Mouse (Mus musculus) limb, embryonic 10.5 days (tissue): Measurements from ENCODE around the gene Camk1g. TPM values are rescaled to one million over a fixed set of nuclear protein-coding genes. Genes with fewer than 3 reads are reported as not detected.

Experiments used
- DNase-seq: peaks from one replicate; pipeline ENCODE4 v3.0.0-alpha.2; 2017; ENCODE audit warnings: low spot score
- H3K27ac ChIP-seq: fragments of 300-500 bp; sonication (generic); 2 replicates; pipeline ENCODE4 v1.5.1; 2016; ENCODE audit warnings: mild to moderate bottlenecking
- H3K27me3 ChIP-seq: fragments of 300-500 bp; sonication (generic); 2 replicates; pipeline ENCODE4 v1.6.1; 2016; ENCODE audit warnings: low read depth, mild to moderate bottlenecking; ENCODE audit not compliant: poor library complexity, severe bottlenecking
- H3K36me3 ChIP-seq: fragments of 300-500 bp; sonication (generic); 2 replicates; pipeline ENCODE4 v1.6.1; 2016; ENCODE audit warnings: mild to moderate bottlenecking, moderate library complexity
- H3K4me1 ChIP-seq: fragments of 300-500 bp; sonication (generic); 2 replicates; pipeline ENCODE4 v1.6.1; 2016
- H3K4me3 ChIP-seq: fragments of 300-500 bp; sonication (generic); 2 replicates; pipeline ENCODE4 v1.5.1; 2016; ENCODE audit warnings: mild to moderate bottlenecking, moderate library complexity
- H3K9me3 ChIP-seq: fragments of 300-500 bp; sonication (generic); replicated peaks from 2 replicates; pipeline ENCODE4 v1.6.1; 2016; ENCODE audit warnings: mild to moderate bottlenecking
- WGBS: fragments of 180-500 bp; shearing (Covaris S2); methylation state at CpG from one replicate; pipeline ENCODE4 v1.1.7; 2016; 5-methylcytosine and 5-hydroxymethylcytosine counted together
- polyA plus RNA-seq: library from polyadenylated mRNA; unstranded; fragments of >200 nt; fragmentation: Nextera tagmentation; extraction: Ambion mirVana; gene quantifications from 2 replicates; pipeline ENCODE4 v1.2.1, GENCODE M21; 2016

Camk1g gene
- polyA plus RNA-seq, result 8.2 and 13.2 TPM in 2 replicates

DNA sequence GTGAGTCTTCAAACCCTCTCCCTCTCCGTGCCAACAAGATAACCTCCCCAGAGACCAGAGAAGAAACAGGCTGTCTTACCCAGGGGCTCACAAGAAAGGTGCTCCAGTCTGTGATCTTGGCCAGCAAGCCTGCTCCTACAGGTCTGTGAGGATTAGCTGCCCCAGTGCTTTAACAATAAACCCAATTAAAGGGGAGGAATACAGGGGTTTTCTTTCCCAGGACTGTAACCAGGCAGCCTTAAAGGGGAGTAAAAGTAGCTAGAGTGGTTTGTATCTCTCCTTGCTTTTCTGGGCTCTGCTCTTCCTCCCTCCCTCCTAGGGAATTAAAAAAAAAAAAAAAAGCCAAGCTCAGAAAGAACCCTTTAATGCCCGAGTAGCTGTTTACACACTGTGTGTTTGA lies at the start of gene Camk1g:
Gene Camk1g (minus strand): TSS at position 203 of the 400 bp plus-strand sequence.
- Histone ChIP-seq H3K27ac (peak within 1 kb of the TSS; percentile 78), H3K36me3 (no peaks in the 10 kb centered on the region), H3K9me3 (no peaks in the 10 kb centered on the region), H3K27me3 (no peaks in the 10 kb centered on the region), H3K4me3 (peak within 1 kb of the TSS; percentile 52), H3K4me1 (peaks cover 29% of the 10 kb centered on the region)
- peak; percentile 50 for DNase-seq
- 1% methylated on average over 2 of the region's 2 CpGs for whole genome bisulfite sequencing

DNA sequence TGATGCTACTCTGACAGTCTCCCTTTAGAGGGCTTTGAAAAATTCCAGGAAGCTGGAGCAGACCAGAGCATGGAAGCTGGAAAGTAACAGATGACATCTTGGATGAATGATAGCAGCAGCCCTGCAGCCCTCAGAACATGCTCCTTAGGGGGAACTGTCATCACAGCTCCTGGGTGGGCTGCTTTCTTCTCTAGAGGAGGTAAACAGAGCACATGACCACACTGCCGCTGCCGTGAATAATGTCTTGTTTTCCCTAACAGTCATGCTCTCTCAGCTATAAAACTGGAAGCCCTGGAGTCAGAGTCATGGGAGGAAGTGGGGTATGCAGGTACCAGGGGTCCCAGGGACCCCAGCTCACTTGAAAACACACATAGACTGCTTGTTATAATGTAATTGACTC lies 49.1 kb upstream of the Camk1g start:
- no peaks in the 10 kb centered on the region for H3K36me3 ChIP-seq
- H3K27ac ChIP-seq, result peak overlapping the region; percentile 76
- WGBS, result 2% methylated on average over 2 of the region's 2 CpGs
- no peak overlapping the region for H3K4me3 ChIP-seq
- H3K9me3 ChIP-seq, result no peaks in the 10 kb centered on the region
- peaks cover 14% of the 10 kb centered on the region; the same call in 1 of the 2 replicates for H3K27me3 ChIP-seq
- no peak for DNase-seq
- peaks cover 30% of the 10 kb centered on the region for H3K4me1 ChIP-seq

DNA sequence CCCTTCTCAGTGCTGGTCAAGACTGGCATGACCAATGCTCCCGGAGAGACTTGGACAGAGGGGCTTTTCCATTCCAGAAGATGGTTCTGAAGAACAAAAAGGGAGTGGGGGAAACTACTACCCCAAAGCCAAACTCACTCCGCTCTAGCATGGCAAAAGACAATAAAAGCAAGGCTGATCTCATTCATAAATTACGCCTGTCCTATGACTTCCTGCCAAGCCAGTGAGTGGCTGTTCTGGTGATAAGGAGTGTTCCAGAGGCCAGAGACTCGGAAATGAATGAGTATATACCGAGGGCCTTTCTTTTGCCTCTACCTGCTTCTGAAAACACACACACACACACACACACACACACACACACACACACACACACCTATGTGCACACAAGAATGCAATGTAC lies 48.6 kb upstream of the Camk1g start:
- Histone ChIP-seq H3K27me3 (peaks cover 14% of the 10 kb centered on the region; the same call in 1 of the 2 replicates), H3K4me1 (peaks cover 28% of the 10 kb centered on the region), H3K27ac (peak overlapping the region; percentile 76), H3K36me3 (no peaks in the 10 kb centered on the region), H3K9me3 (no peaks in the 10 kb centered on the region), H3K4me3 (no peak overlapping the region)
- WGBS, result 62% methylated on average over 5 of the region's 5 CpGs
- DNase-seq, result no peak

DNA sequence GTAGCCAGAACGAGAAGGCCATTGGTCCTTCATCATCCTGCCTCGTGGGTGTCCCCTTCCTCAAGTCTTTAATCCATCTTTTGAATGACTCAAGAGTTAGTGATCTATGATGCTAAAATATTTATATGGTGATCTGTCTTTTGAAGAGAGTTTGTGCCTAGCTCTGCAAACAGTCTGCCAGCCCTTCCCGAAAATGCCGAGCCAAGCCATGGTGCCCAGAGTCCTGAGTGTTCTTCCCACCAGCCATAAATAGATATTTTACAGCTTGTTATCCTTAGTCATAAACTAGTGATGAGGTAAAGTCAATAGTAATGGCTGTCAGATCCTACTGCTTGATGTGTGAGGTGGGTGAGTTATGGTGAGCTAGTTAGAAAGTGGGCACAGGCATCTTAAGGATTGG lies 44.0 kb upstream of the Camk1g start:
- Histone ChIP-seq H3K27ac (no peak overlapping the region), H3K27me3 (peaks cover 24% of the 10 kb centered on the region; the same call in 1 of the 2 replicates), H3K9me3 (no peaks in the 10 kb centered on the region), H3K36me3 (no peaks in the 10 kb centered on the region), H3K4me3 (no peak overlapping the region), H3K4me1 (peaks cover 14% of the 10 kb centered on the region)
- DNase-seq, result no peak
- WGBS, result 84% methylated on average over 4 of the region's 4 CpGs

DNA sequence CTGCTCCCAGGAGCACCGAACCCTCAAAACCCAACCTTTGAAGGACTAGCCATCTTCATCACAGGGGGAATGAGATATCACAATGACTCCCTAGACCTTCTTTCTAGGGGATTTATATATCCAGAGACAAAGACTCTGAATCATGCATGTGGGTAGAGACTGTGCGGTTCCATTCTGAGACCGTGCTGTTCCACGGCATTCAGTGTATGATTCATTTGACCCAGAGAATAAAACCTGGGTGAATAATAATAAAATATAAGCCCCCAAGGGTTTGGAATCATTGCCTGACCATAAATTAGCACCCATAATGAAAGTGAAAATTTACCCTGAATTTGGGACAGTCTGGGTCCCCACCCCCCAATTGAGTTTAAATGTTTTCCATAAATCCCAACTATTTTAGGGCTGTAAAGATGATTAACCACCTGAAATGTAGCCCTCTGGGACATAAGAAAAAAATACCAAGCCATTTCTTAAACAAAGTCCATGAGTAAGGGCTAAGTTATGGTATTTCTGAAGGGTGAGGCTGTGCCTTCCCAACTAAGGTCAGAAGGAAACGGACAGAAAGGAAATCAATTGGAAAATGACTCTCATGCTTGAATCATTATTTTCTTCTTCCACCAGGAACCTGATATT lies 43.4 kb upstream of the Camk1g start:
- no peak for DNase-seq
- peaks cover 8% of the 10 kb centered on the region for H3K4me1 ChIP-seq
- H3K27me3 ChIP-seq, result peaks cover 24% of the 10 kb centered on the region; the same call in 1 of the 2 replicates
- H3K4me3 ChIP-seq, result no peak overlapping the region
- WGBS, result 97% methylated on average over 5 of the region's 5 CpGs
- H3K9me3 ChIP-seq, result no peaks in the 10 kb centered on the region
- no peaks in the 10 kb centered on the region for H3K36me3 ChIP-seq
- H3K27ac ChIP-seq, result no peak overlapping the region

DNA sequence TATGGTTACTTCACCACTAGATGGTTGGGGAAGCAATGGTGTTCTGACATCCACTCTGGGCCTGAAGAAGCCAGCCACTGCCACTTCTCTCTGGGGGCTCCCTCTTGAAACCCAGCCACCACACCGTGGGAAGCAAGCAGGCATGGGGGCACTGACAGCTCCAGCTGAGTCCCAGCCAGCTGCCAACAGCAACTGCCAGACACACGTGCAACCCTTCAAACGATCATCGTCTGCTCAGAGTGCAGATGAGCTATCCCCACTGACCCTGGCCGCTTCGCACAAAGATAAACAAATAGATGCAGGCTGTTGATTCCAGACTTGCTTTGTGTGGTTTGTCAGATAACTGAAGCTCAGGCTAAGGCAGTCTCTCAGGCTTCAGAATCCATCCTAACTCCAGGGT lies 37.4 kb upstream of the Camk1g start:
- Histone ChIP-seq H3K27ac (peak overlapping the region; percentile 73), H3K36me3 (no peaks in the 10 kb centered on the region), H3K4me1 (peaks cover 42% of the 10 kb centered on the region), H3K9me3 (no peaks in the 10 kb centered on the region), H3K4me3 (no peak overlapping the region), H3K27me3 (0 out of 2 replicates have a peak, but pooled peaks cover 10% of the 10 kb centered on the region)
- DNase-seq, result no peak
- 44% methylated on average over 6 of the region's 6 CpGs for WGBS

DNA sequence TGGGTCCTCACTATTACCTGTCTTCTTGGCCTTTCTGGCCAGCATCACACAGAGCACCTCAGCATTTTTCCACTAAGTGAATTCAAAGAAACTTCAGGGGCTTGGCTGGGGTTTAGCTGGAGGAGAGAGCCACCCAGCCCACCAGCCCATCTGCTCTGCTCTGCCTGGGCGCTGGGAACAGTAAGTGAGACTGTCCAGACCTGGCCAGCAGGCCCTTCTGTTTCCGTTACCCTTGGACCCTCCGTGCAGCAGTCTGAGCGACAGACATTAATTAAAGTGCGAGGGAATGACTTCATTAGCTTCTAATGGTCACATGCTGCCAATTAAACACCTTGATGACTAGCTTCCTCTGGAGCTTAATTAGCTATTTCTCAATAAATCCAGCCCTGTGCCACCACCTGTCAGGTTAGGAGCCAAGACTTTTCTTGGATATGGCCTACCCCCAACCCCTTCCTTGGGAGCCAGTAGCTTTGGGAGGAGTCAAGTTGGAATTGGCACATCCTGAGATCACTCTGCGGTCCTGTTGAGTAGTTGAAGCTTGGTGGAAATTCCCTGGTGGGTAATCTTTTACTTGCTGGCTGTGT lies 36.1 kb upstream of the Camk1g start:
- H3K27ac ChIP-seq, result peak overlapping the region; percentile 73; the same call in 1 of the 2 replicates
- H3K4me3 ChIP-seq, result no peak overlapping the region
- H3K4me1 ChIP-seq, result peaks cover 49% of the 10 kb centered on the region
- 31% methylated on average over 6 of the region's 6 CpGs for WGBS
- DNase-seq, result peak; percentile 57
- H3K27me3 ChIP-seq, result 0 out of 2 replicates have a peak, but pooled peaks cover 4% of the 10 kb centered on the region
- H3K9me3 ChIP-seq, result no peaks in the 10 kb centered on the region
- no peaks in the 10 kb centered on the region for H3K36me3 ChIP-seq

DNA sequence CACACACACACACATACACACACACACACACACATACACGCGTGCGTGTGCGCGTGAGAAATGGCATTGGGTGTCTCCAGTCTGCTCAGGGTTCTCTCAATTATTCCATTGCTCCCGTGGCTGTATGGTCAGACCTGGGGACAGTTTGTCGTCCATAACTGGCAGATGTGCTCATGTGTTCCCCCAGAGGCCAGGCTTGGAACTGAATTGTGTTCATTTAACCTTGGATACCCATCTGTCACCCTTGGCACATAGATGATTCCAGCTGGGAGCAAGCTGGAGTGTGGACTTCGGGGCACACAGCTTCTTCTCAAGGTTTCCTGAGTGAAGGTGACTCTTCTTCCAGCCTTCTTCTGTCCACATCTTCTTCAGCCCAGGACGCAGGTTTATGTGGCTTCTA lies 31.6 kb upstream of the Camk1g start:
- Histone ChIP-seq H3K4me1 (peaks cover 60% of the 10 kb centered on the region), H3K36me3 (no peaks in the 10 kb centered on the region), H3K27me3 (no peaks in the 10 kb centered on the region), H3K4me3 (no peak overlapping the region), H3K9me3 (no peaks in the 10 kb centered on the region), H3K27ac (peak overlapping the region; percentile 66; the same call in 1 of the 2 replicates)
- no peak for DNase-seq
- 85% methylated on average over 9 of the region's 9 CpGs for WGBS

DNA sequence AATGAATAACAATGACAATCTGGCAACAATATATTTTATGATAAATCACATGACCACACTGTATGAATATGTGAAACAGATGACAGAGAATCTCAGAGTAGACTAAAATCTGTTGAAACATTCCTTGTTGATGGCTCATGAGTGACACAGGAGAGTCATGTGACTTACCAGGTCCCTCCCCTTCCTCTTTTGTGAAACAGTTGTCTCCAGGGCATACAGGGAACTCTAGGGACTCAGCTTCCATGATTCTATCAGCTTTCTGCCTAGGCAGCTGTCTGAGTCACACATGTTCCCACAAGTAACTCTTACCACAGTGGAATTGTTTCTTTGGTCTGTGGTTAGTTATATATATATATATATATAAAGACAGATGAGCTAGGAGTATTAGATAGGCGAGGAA lies 30.2 kb upstream of the Camk1g start:
- Histone ChIP-seq H3K27ac (no peak overlapping the region), H3K36me3 (no peaks in the 10 kb centered on the region), H3K4me3 (no peak overlapping the region), H3K9me3 (no peaks in the 10 kb centered on the region), H3K4me1 (peaks cover 49% of the 10 kb centered on the region), H3K27me3 (no peaks in the 10 kb centered on the region)
- DNase-seq, result no peak
- 89% methylated on average over 1 of the region's 1 CpGs for WGBS

DNA sequence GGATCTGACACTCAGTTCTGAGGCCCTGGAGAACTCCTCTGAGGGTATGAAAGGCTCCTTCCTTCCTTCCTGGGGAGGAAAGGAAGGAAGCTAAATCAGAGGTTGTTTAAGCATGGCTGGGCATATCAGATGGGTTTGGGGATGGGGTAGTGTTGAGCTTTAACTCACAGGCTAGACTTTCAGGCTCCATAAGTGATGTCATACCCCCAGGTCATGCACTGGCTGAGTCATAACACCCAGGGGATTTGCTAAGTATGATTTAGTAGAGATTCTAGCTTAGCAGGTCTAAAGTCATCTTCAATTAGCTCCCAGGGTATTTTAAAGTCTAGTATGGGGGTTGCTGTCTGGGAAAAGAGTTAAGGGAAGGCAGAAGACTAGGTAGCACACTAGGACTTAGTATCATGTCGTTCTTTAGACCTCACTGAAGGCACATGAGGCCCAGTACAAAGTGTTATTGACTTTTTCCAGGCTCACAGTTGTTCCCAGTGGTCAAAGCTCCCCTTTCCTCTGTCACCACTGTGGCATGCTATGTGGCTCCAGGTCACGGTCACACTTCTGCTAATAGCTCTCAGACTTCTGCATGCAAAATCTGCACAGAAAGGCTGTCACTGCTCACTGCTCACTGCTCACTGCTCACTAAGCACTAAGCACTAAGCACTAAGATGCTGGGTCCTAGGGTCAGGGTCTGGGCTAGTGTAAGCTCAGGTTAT lies 28.8 kb upstream of the Camk1g start:
- Histone ChIP-seq H3K36me3 (no peaks in the 10 kb centered on the region), H3K27me3 (no peaks in the 10 kb centered on the region), H3K9me3 (no peaks in the 10 kb centered on the region), H3K4me1 (peaks cover 42% of the 10 kb centered on the region), H3K4me3 (no peak overlapping the region), H3K27ac (no peak overlapping the region)
- no peak for DNase-seq
- WGBS, result 65% methylated on average over 2 of the region's 2 CpGs

DNA sequence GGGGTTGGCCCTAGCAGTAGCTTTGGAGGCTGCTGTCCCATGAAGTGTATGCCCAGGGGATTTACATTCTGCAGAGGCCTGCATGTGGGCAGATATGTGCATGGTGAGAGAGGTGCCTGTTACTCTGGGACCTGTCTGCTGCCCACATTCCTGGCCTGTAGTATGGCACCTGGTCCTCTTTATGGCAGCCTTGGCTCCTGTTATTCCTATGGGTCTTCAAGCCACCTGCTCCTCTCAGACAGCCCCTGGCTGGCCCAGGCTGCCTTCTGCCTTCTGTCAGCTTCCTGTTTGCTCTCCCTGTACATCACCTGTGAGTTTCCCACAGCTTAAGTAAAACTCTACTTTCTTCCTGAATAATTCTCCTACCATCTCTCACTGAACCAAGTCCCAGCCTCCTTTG lies 27.0 kb upstream of the Camk1g start:
- H3K4me1 ChIP-seq, result peaks cover 26% of the 10 kb centered on the region
- no peaks in the 10 kb centered on the region for H3K27me3 ChIP-seq
- DNase-seq, result no peak
- no peak overlapping the region for H3K4me3 ChIP-seq
- no peak overlapping the region for H3K27ac ChIP-seq
- H3K36me3 ChIP-seq, result no peaks in the 10 kb centered on the region
- no peaks in the 10 kb centered on the region for H3K9me3 ChIP-seq

DNA sequence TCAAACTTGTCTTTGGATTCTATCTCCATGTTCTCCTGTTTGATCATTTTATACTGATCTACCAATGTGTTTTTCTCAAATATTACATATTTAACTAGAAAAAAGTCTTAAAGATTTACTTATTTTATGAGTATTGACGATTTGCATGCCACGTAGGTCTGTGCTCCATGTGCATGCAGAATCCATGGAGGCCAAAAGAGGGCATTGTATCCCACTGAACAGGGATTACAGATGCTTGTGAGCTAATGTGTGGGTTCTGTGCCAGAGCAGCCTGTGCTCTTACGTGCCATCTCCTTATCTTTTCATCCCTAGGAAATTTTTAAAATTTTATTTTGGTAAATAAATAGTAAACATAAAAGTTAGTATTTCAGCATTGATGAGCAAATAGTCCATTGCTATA lies 22.2 kb upstream of the Camk1g start:
- DNase-seq, result no peak
- no peak overlapping the region for H3K27ac ChIP-seq
- H3K27me3 ChIP-seq, result no peaks in the 10 kb centered on the region
- no peaks in the 10 kb centered on the region for H3K9me3 ChIP-seq
- H3K36me3 ChIP-seq, result no peaks in the 10 kb centered on the region
- 86% methylated on average over 3 of the region's 3 CpGs for WGBS
- no peak overlapping the region for H3K4me3 ChIP-seq
- H3K4me1 ChIP-seq, result peaks cover 44% of the 10 kb centered on the region

DNA sequence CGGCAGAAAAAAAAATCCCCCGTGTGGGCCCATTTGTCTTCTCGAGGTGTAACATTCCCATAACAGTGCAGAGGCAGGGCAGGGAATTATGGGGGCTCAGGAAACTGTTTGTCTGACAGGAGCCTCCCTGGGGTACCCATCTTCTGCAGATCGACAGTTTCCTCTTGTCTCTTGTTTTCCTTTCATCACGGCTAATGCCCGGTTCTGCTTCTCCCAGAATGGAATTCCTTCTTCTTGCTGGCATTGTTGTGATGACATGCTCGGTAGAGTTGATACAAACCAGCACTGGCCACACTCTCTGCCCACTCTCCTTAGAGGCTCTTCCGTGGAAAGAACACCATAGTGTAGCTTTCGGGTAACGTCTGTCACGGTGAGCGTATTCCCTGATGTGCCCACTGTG lies 19.9 kb upstream of the Camk1g start:
- WGBS, result 67% methylated on average over 12 of the region's 12 CpGs
- Histone ChIP-seq H3K4me3 (no peak overlapping the region), H3K27ac (no peak overlapping the region), H3K36me3 (no peaks in the 10 kb centered on the region), H3K4me1 (peaks cover 50% of the 10 kb centered on the region), H3K9me3 (no peaks in the 10 kb centered on the region), H3K27me3 (no peaks in the 10 kb centered on the region)
- no peak for DNase-seq
